Mouse (Mus musculus): ENCODE data around the gene Trim25. TPM values are rescaled to one million over a fixed set of nuclear protein-coding genes. Genes with fewer than 3 reads are reported as not detected.
A peak's percentile ranks its signal among the peaks of the same experiment; 100 is the strongest.

Gene Trim25
- polyA plus RNA-seq, 1 experiment: 2.5 TPM

DNA sequence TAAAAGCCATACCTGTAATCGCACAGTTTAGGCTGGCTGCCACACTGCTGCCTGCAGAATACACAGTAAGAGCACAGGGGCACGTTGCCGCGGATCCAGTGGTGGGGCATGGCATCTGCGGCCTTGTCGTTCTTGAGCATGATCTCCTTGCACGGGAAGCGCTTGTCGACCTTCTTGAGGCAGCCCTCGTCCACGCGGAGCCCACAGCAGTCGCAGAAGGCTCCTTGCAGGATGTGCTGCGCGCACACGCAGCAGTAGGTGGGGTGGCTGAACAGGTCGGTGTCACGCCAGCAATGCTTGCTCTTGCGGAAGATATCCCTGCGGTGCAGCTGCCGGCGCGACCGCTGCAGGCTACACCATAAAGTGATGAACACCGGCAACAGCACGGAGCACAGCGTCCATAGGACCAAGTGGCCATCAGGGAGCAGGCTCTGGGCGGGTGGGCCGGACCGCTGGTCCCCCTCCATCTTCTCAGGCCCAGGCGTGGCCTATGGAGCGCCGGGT, 60.8 kb downstream of the Trim25 start:
- Histone ChIP-seq H3K27me3 (ENCODE audit: control insufficient read depth, insufficient read depth, low read length) (no peaks in the 10 kb centered on the region), H3K4me3 (replicated peaks; ENCODE audit: insufficient read depth, low read depth, low read length) (peak overlapping the region; percentile 72), H3K27ac (ENCODE audit: insufficient read depth, low read length) (peak overlapping the region; percentile 45), H3K4me1 (ENCODE audit: control insufficient read depth, insufficient read depth, low read length) (no peaks in the 10 kb centered on the region; the same call in 1 of the 2 replicates)
- peak in 1 of 2 experiments; percentile 67 for DNase-seq
- TF ChIP-seq CTCF (IDR thresholded peaks at IDR 0.05; ENCODE audit: borderline replicate concordance, insufficient read depth, low read depth, low read length): no peak
- TF ChIP-seq POLR2A (IDR thresholded peaks at IDR 0.05; ENCODE audit: borderline replicate concordance, insufficient read depth, low read length): no peak
- under 1% methylated on average over 33 of the region's 33 CpGs for WGBS

DNA sequence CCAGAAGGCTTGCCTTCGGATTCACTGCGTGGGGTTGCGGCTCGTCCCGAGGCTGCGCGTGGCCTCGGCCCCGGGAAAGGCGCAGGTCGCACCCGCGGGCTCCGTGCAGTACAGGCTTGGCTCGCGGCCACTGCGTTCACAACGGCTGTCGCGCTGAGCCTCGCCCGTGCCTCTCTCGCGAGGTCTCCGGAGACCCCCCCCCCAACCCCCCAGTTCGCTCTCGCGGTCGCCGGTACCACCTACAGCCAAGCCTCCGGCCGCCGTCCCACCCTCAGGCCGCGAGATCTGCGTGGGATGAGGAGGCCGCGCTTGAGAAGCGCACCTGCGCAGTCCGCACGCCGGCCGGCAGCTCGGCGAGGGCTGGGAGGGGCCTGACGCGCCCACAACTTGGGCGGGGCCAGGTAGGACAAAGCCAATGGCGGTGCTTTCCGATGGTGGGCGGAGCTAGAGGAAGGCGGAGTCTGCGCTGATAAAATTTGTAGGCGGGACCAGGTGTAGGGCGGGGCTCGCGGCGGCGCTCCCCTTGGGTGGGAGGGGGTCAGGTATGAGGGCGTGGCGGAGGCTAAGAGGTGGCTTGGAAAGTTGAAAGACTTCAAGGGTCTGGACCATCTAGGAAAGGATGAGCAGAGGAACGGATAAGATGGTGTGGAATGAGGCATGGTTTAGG, 61.4 kb downstream of the Trim25 start:
- Histone ChIP-seq H3K27me3 (ENCODE audit: control insufficient read depth, insufficient read depth, low read length) (no peaks in the 10 kb centered on the region), H3K4me3 (replicated peaks; ENCODE audit: insufficient read depth, low read depth, low read length) (peak overlapping the region; percentile 72), H3K27ac (ENCODE audit: insufficient read depth, low read length) (peak overlapping the region; percentile 45), H3K4me1 (ENCODE audit: control insufficient read depth, insufficient read depth, low read length) (no peaks in the 10 kb centered on the region)
- under 1% methylated on average over 63 of the region's 63 CpGs for WGBS
- peak; percentile 97 for DNase-seq
- no peak for TF ChIP-seq CTCF (IDR thresholded peaks at IDR 0.05; ENCODE audit: borderline replicate concordance, insufficient read depth, low read depth, low read length)
- TF ChIP-seq POLR2A (IDR thresholded peaks at IDR 0.05; ENCODE audit: borderline replicate concordance, insufficient read depth, low read length): peak; percentile 92

DNA sequence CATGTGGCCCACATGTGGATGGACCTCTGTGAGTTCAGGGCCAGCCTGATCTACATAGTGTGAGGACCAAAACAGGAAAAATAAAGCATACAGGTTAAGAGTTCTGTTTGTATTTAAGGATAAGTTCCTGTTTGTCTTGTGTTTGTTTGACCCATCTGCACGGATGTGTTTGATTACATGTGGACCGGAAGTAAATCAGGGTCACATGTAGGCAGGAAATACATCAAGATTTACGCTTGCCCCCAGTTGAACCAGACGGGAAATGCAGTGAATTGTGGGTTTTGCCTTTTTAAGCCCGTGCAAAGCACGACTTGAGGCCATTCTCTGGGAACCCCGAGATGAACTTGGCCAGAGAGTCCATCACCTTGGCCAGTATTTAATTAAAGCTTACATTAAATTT, 62.2 kb downstream of the Trim25 start:
- H3K27me3 ChIP-seq (ENCODE audit: control insufficient read depth, insufficient read depth, low read length): no peaks in the 10 kb centered on the region
- H3K4me1 ChIP-seq (ENCODE audit: control insufficient read depth, insufficient read depth, low read length): no peaks in the 10 kb centered on the region
- H3K4me3 ChIP-seq (replicated peaks; ENCODE audit: insufficient read depth, low read depth, low read length): no peak overlapping the region
- 84% methylated on average over 7 of the region's 7 CpGs for WGBS
- no peak overlapping the region for H3K27ac ChIP-seq (ENCODE audit: insufficient read depth, low read length)
- no peak for DNase-seq
- no peak for TF ChIP-seq POLR2A (IDR thresholded peaks at IDR 0.05; ENCODE audit: borderline replicate concordance, insufficient read depth, low read length)
- TF ChIP-seq CTCF (IDR thresholded peaks at IDR 0.05; ENCODE audit: borderline replicate concordance, insufficient read depth, low read depth, low read length): no peak

DNA sequence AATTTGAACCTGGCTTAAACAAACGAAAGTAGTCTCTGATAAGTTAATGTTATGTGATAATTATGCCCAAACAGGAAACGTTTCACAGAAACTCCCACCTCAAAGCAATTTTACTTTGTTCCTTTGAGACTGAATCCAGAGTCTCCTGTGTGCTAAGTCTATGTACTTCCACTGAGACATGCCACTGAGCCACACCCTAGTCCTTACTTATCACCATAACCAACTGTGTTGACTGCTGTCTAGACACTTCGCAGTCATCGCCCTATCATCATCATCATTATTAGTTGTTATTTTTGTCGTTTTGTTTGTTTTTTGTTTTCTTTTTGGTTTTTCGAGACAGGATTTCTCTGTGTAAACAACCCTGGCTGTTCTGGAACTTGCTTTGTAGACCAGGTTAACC, 65.1 kb downstream of the Trim25 start:
- TF ChIP-seq POLR2A (IDR thresholded peaks at IDR 0.05; ENCODE audit: borderline replicate concordance, insufficient read depth, low read length) (no peak), CTCF (IDR thresholded peaks at IDR 0.05; ENCODE audit: borderline replicate concordance, insufficient read depth, low read depth, low read length) (no peak)
- Histone ChIP-seq H3K4me3 (replicated peaks; ENCODE audit: insufficient read depth, low read depth, low read length) (no peak overlapping the region), H3K4me1 (ENCODE audit: control insufficient read depth, insufficient read depth, low read length) (no peaks in the 10 kb centered on the region), H3K27ac (ENCODE audit: insufficient read depth, low read length) (no peak overlapping the region), H3K27me3 (ENCODE audit: control insufficient read depth, insufficient read depth, low read length) (no peaks in the 10 kb centered on the region)
- DNase-seq: no peak
- WGBS: 84% methylated on average over 6 of the region's 6 CpGs

DNA sequence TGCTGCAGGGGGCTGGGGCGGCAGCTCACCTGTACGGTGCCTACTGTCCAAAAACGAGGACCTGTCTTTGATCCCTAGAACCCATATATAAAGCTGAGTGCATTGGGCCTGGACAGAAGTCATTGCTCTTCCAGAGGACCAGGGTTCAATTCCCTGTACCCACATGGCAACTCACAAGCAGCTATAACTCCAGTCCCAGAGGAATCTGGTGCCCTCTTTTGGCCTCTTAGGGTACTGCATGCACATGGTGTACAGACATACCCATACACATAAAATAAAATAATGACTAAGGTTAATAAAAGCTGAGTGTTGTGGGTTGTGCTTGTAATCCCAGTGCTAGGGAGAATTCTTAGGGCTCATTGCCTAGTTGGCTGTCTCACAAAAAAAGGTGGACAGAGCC, 66.1 kb downstream of the Trim25 start:
- WGBS: 95% methylated on average over 3 of the region's 3 CpGs

DNA sequence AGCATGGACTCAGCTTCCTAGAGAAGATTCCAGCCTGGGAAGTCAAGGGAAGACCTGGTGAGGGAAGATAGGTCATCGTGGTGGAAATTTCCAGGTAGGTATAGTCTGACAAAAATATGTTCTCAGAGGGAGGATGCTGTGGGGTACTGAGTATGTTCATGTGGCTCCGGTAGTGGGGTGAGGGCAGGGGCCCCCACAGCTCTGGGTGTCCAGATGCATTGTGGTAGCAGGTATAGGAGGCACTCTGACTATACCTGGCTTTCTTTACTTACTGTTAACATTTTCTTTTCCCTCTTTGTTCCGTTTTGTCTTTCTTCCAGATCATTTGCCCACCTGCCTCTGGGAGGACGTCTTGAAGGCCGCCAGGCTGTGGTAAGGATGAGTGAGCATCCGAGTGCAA, 67.0 kb downstream of the Trim25 start:
- Histone ChIP-seq H3K27me3 (ENCODE audit: control insufficient read depth, insufficient read depth, low read length) (no peaks in the 10 kb centered on the region), H3K4me3 (replicated peaks; ENCODE audit: insufficient read depth, low read depth, low read length) (no peak overlapping the region), H3K27ac (ENCODE audit: insufficient read depth, low read length) (no peak overlapping the region), H3K4me1 (ENCODE audit: control insufficient read depth, insufficient read depth, low read length) (no peaks in the 10 kb centered on the region)
- no peak for TF ChIP-seq POLR2A (IDR thresholded peaks at IDR 0.05; ENCODE audit: borderline replicate concordance, insufficient read depth, low read length)
- TF ChIP-seq CTCF (IDR thresholded peaks at IDR 0.05; ENCODE audit: borderline replicate concordance, insufficient read depth, low read depth, low read length): no peak
- no peak for DNase-seq
- 81% methylated on average over 6 of the region's 6 CpGs for WGBS

More for the DNA sequence above, 66.1 kb downstream of the Trim25 start:
- no peaks in the 10 kb centered on the region for H3K27me3 ChIP-seq (ENCODE audit: control insufficient read depth, insufficient read depth, low read length)
- H3K4me3 ChIP-seq (replicated peaks; ENCODE audit: insufficient read depth, low read depth, low read length): no peak overlapping the region
- H3K4me1 ChIP-seq (ENCODE audit: control insufficient read depth, insufficient read depth, low read length): no peaks in the 10 kb centered on the region
- DNase-seq: no peak
- H3K27ac ChIP-seq (ENCODE audit: insufficient read depth, low read length): no peak overlapping the region
- TF ChIP-seq POLR2A (IDR thresholded peaks at IDR 0.05; ENCODE audit: borderline replicate concordance, insufficient read depth, low read length): no peak
- no peak for TF ChIP-seq CTCF (IDR thresholded peaks at IDR 0.05; ENCODE audit: borderline replicate concordance, insufficient read depth, low read depth, low read length)

DNA sequence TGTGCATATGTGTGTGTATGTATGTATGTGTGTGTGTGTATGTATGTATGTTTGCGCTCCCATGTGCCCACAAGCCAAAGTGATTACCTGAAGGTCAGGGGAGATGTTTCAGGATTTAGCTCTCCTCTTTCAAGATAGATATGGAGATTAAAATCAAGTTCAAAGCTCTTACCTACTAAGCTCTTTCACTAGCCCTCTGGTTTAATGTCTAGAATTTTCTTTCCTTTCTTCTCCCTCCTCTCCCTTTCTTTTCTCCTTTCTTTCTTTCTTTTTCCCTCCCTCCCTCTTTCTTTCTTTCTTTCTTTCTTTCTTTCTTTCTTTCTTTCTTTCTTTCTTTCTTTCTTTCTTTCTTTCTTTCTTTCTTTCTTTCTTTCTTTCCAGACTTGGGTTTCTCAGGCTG, 67.6 kb downstream of the Trim25 start, which contains the start of gene Dgke:
Gene Dgke, minus strand, starts transcription at position 101 of the 400 bp plus-strand sequence.
- no peak for DNase-seq
- no peaks in the 10 kb centered on the region for H3K4me1 ChIP-seq (ENCODE audit: control insufficient read depth, insufficient read depth, low read length)
- 95% methylated on average over 1 of the region's 1 CpGs for WGBS
- no peak within 1 kb of the TSS for H3K4me3 ChIP-seq (replicated peaks; ENCODE audit: insufficient read depth, low read depth, low read length)
- no peak for TF ChIP-seq POLR2A (IDR thresholded peaks at IDR 0.05; ENCODE audit: borderline replicate concordance, insufficient read depth, low read length)
- TF ChIP-seq CTCF (IDR thresholded peaks at IDR 0.05; ENCODE audit: borderline replicate concordance, insufficient read depth, low read depth, low read length): no peak
- H3K27ac ChIP-seq (ENCODE audit: insufficient read depth, low read length): no peak within 1 kb of the TSS
- H3K27me3 ChIP-seq (ENCODE audit: control insufficient read depth, insufficient read depth, low read length): no peaks in the 10 kb centered on the region

DNA sequence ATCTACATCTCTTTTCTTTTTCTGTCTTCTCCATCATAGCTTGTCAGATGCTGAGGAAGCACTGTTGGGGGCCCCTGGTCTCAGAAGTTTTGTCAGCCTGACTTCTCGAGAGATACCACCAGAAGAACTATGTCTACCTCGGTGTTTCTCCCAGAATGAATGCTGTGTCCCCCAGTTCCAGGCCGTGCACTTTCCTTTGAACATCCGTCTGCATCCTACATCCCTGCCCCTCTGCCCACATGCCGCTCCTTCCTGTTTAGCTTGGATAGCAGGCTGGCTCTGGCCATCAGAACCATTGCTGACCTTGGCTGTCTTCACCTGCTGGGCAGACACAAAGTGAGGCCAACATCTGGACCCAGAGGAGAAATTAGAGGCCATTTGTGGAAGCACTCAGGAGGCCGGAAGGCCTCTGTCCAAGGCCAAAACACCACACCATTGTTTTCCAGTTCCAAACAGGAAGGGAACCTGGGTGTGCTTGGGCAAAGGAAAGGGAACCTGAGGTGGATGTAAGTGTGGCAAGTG, 68.2 kb downstream of the Trim25 start:
- Histone ChIP-seq H3K27ac (ENCODE audit: insufficient read depth, low read length) (no peak overlapping the region), H3K4me3 (replicated peaks; ENCODE audit: insufficient read depth, low read depth, low read length) (no peak overlapping the region), H3K4me1 (ENCODE audit: control insufficient read depth, insufficient read depth, low read length) (no peaks in the 10 kb centered on the region), H3K27me3 (ENCODE audit: control insufficient read depth, insufficient read depth, low read length) (no peaks in the 10 kb centered on the region)
- WGBS: 88% methylated on average over 6 of the region's 6 CpGs
- TF ChIP-seq CTCF (IDR thresholded peaks at IDR 0.05; ENCODE audit: borderline replicate concordance, insufficient read depth, low read depth, low read length): no peak
- TF ChIP-seq POLR2A (IDR thresholded peaks at IDR 0.05; ENCODE audit: borderline replicate concordance, insufficient read depth, low read length): no peak
- DNase-seq: no peak
